Comparison of ENCODE assay signal across 21 mouse cellular contexts in genomic region chr16:73379056-73379455, GRCm38 (mm10).
"Had no signal": no experiment of that assay in that cellular context is flagged by ENCODE, and none has a peak within 500 bp of the region (broad histone marks: within the 10 kb centered on the region; RNA-seq: fewer than 3 reads in every experiment).

No protein-coding gene starts in this region.

- ATAC-seq: liver, postnatal 0 days; lung, postnatal 0 days; midbrain, embryonic 13.5 days; midbrain, embryonic 16.5 days had no signal

- H3K36me3 ChIP-seq: limb, embryonic 15.5 days; midbrain, embryonic 10.5 days; midbrain, embryonic 13.5 days had no signal

- H3K4me3 ChIP-seq: limb, embryonic 15.5 days; midbrain, embryonic 10.5 days; midbrain, embryonic 13.5 days had no signal

- H3K27ac ChIP-seq: kidney, postnatal 0 days; limb, embryonic 15.5 days; liver, embryonic 14.5 days; macrophage; midbrain, embryonic 10.5 days; midbrain, embryonic 13.5 days; stomach, postnatal 0 days had no signal

- H3K4me2 ChIP-seq: limb, embryonic 15.5 days; liver, embryonic 11.5 days; lung, embryonic 14.5 days; midbrain, embryonic 13.5 days had no signal

- H3K9me3 ChIP-seq: limb, embryonic 15.5 days; midbrain, embryonic 10.5 days; midbrain, embryonic 13.5 days had no signal

- H3K9ac ChIP-seq: limb, embryonic 15.5 days; liver, embryonic 14.5 days; liver, postnatal 0 days; lung, embryonic 14.5 days; midbrain, embryonic 13.5 days had no signal

- H3K27me3 ChIP-seq: limb, embryonic 15.5 days; midbrain, embryonic 13.5 days had no signal

- H3K4me1 ChIP-seq: limb, embryonic 15.5 days; midbrain, embryonic 10.5 days; midbrain, embryonic 13.5 days had no signal

- DNase-seq: kidney, adult 2 months; kidney, postnatal 36 days; left cerebral cortex, postnatal 4 days; liver, postnatal 0 days; right cerebral cortex, adult 18-20 months; right cerebral cortex, postnatal 14 days; right cerebral cortex, postnatal 4 days; thymus, adult 2 months; thymus, postnatal 14 days; thymus, postnatal 4 days had no signal
